In genomic region chr6:31050831-31051230, GRCm38 (mm10) we compare ENCODE assay signal across 22 mouse cellular contexts.
A peak's percentile ranks its signal among the peaks of the same experiment; 100 is the strongest.
DNase-seq lines count a peak whose midpoint lies in the region; ATAC-seq and TF ChIP-seq lines count a peak whose summit lies in the region.
"Had no signal": no experiment of that assay in that cellular context is flagged by ENCODE, and none has a peak within 500 bp of the region (broad histone marks: within the 10 kb centered on the region; RNA-seq: fewer than 3 reads in every experiment).

No protein-coding gene starts in this region.

- H3K36me3 ChIP-seq in midbrain, postnatal 0 days (ENCODE audit: insufficient read depth, low read length), result no peaks in the 10 kb centered on the region; the same call in 1 of the 2 replicates
- no peaks in the 10 kb centered on the region for H3K36me3 ChIP-seq in kidney, embryonic 16.5 days (ENCODE audit: insufficient read depth, low read length)
- H3K36me3 ChIP-seq: embryonic facial prominence, embryonic 10.5 days; embryonic facial prominence, embryonic 12.5 days; forebrain, embryonic 15.5 days had no signal

- WGBS in midbrain, postnatal 0 days, result 70% methylated on average over 5 of the region's 5 CpGs
- WGBS in kidney, embryonic 16.5 days, result 58% methylated on average over 5 of the region's 5 CpGs

- intact Hi-C loops in heart, postnatal 36 days (cut with DNase I), result no loop called here

- H3K9ac ChIP-seq in midbrain, postnatal 0 days (replicated peaks; ENCODE audit: low read length, poor library complexity, severe bottlenecking), result no peak overlapping the region
- H3K9ac ChIP-seq in kidney, embryonic 16.5 days (replicated peaks; ENCODE audit: low read length), result no peak overlapping the region
- H3K9ac ChIP-seq: embryonic facial prominence, embryonic 12.5 days; forebrain, embryonic 13.5 days; forebrain, embryonic 15.5 days; forebrain, postnatal 0 days had no signal

- H3K4me1 ChIP-seq in midbrain, postnatal 0 days (ENCODE audit: insufficient read depth, low read length), result no peaks in the 10 kb centered on the region
- no peaks in the 10 kb centered on the region for H3K4me1 ChIP-seq in kidney, embryonic 16.5 days (ENCODE audit: insufficient read depth, low read length)
- H3K4me1 ChIP-seq: embryonic facial prominence, embryonic 12.5 days; forebrain, embryonic 13.5 days; forebrain, embryonic 15.5 days had no signal

- TF ChIP-seq CTCF in midbrain, postnatal 0 days (IDR thresholded peaks at IDR 0.05), result no peak

- H3K4me3 ChIP-seq in midbrain, postnatal 0 days (ENCODE audit: low read depth, low read length), result no peak overlapping the region
- H3K4me3 ChIP-seq in kidney, embryonic 16.5 days (ENCODE audit: low read length), result no peak overlapping the region
- H3K4me3 ChIP-seq: embryonic facial prominence, embryonic 10.5 days; embryonic facial prominence, embryonic 12.5 days; forebrain, embryonic 13.5 days; forebrain, embryonic 15.5 days had no signal

- H3K27ac ChIP-seq in midbrain, postnatal 0 days (ENCODE audit: low read depth, low read length), result no peak overlapping the region
- H3K27ac ChIP-seq in kidney, embryonic 16.5 days (ENCODE audit: low read length), result no peak overlapping the region
- H3K27ac ChIP-seq: embryonic facial prominence, embryonic 10.5 days; embryonic facial prominence, embryonic 12.5 days; forebrain, embryonic 13.5 days; forebrain, embryonic 15.5 days had no signal

- no peak overlapping the region for H3K4me2 ChIP-seq in midbrain, postnatal 0 days (ENCODE audit: low read depth, low read length, poor library complexity, severe bottlenecking)
- no peak overlapping the region for H3K4me2 ChIP-seq in kidney, embryonic 16.5 days (replicated peaks; ENCODE audit: low read depth, low read length)
- H3K4me2 ChIP-seq: embryonic facial prominence, embryonic 12.5 days; forebrain, embryonic 13.5 days; forebrain, embryonic 15.5 days had no signal

- H3K27me3 ChIP-seq in midbrain, postnatal 0 days (ENCODE audit: insufficient read depth, low read length), result no peaks in the 10 kb centered on the region
- H3K27me3 ChIP-seq in kidney, embryonic 16.5 days (ENCODE audit: insufficient read depth, low read length), result no peaks in the 10 kb centered on the region
- H3K27me3 ChIP-seq: CH12.LX; embryonic facial prominence, embryonic 12.5 days; forebrain, embryonic 13.5 days; forebrain, embryonic 15.5 days had no signal

- H3K9me3 ChIP-seq in midbrain, postnatal 0 days (ENCODE audit: low read length), result no peaks in the 10 kb centered on the region
- H3K9me3 ChIP-seq in kidney, embryonic 16.5 days (ENCODE audit: low read length), result no peaks in the 10 kb centered on the region
- H3K9me3 ChIP-seq: embryonic facial prominence, embryonic 10.5 days; embryonic facial prominence, embryonic 12.5 days; forebrain, embryonic 13.5 days; forebrain, embryonic 15.5 days; G1E had no signal

- DNase-seq in heart, adult 11 months, result peak; percentile 89
- no peak for DNase-seq in heart, postnatal 36 days
- DNase-seq in 3T3-L1 (ENCODE audit: low read depth, low spot score), result peak; percentile 59
- peak; percentile 58 for DNase-seq in NIH3T3 (ENCODE audit: low read depth)
- DNase-seq in midbrain, postnatal 0 days (ENCODE audit: low spot score), result no peak
- DNase-seq: adrenal gland, adult 2 months; adrenal gland, postnatal 10 days; adrenal gland, postnatal 25 days; cerebellum, adult 11 months; cerebellum, adult 2 months; cerebellum, adult 9-10 months; cerebellum, postnatal 10 days; cerebellum, postnatal 25 days; forebrain, postnatal 0 days had no signal

- no peak for ATAC-seq in midbrain, postnatal 0 days (ENCODE audit: low FRiP score)
- ATAC-seq in kidney, embryonic 16.5 days (ENCODE audit: low FRiP score, low TSS enrichment), result no peak
- ATAC-seq: CD4-positive, CD25-positive, alpha-beta regulatory T cell, adult 4 months; forebrain, embryonic 13.5 days; forebrain, embryonic 15.5 days; forebrain, postnatal 0 days had no signal

Comparison
In these comparisons a context has a peak if more than half of its experiments do, and no peak if none do; other contexts are left out.
1. DNase-seq: peak in heart, adult 11 months (single experiment), 3T3-L1 (single experiment) and NIH3T3 (single experiment); none in heart, postnatal 36 days (0 of 2) and midbrain, postnatal 0 days (single experiment).